Mouse (Mus musculus) c-Kit-positive CD71-negative TER-119-negative erythroid progenitor cells, embryonic 14.5 days (primary cell): ENCODE measurements around the gene Timm22.

ENCODE experiments used
- DNase-seq: peaks from one replicate; pipeline ENCODE4 v3.0.0-alpha.2; 2013; ENCODE audit warnings: low read depth

The Timm22 gene

GRCm38 (mm10) chr11:76406702-76407583 is at the start of gene Timm22:
Gene Timm22, plus strand, starts transcription at chr11:76406952.
- peak; percentile 95 for DNase-seq

DNA sequence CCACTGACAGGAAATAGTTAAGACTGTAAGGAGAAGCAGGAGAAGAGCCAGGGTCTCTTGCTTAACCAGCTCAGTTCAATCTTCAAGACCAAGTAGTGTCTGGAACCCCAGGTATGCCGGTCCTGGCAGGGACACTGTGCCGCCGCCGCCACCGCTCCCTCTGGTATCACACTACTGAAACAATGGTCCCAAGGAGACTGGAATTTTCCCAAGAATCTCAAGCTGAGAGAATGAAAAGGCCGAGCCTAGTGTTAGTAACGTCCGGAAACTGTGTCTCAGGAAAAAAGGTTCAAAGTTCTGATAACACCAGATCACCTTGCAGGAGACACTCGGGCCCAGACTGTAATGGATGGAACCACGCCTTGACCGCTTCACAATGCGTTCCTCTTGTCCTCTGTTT is 49.3 kb upstream of the Timm22 start:
- no peak for DNase-seq

DNA sequence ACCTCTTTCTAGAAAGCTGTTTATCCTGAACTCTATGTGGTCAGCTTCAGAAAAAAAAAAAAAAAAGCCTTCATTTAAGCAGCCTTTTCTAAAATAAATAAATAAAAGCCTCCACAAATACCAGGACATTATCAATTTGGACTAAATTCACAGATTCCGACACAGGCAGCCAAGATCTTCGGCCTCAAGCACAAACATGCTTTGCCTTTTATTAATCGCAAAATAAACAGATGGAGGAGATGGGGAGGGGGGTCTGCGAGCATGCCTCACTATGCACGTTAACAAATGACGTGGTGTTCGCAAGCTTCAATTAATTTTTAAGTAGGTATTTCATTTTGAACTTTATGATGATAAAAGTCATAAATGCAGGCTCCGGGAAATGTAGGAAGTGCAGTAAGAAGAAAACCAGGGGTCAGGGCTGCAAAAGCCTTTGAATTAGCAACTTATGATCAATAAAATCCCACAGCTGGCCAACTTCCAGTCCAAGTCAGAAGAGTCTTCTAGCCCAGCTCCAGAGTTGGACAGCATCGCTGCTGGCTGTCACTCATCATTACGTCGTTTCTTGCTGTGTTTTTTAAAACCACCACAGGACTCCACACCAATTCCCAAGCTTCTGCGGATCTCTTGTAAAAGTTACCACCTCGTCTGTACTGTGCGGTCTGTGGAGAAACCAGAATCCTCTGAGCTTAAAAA is 48.0 kb upstream of the Timm22 start:
- no peak for DNase-seq

DNA sequence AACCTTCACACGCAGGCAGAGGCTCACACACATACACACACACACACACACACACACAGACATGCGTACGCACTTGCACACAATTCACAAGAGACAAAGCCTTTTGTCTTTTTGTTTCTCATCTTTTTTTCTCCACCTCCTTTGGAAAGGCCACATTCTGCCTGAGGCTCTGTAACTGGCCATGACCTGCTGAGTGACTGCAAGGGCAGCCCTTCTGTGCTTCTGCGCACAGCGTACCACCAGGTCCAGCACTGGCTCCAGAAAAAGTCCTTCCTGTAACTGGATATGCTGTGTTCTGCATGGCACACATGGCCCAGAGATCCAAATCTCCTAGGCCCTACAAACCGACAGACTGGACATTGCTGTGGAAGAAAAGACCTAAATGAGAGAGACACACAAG is 46.5 kb upstream of the Timm22 start:
- no peak for DNase-seq

- DNase-seq: no peak
Observed at GRCm38 (mm10) chr11:76361422-76361821, 45.3 kb upstream of the Timm22 start.

DNA sequence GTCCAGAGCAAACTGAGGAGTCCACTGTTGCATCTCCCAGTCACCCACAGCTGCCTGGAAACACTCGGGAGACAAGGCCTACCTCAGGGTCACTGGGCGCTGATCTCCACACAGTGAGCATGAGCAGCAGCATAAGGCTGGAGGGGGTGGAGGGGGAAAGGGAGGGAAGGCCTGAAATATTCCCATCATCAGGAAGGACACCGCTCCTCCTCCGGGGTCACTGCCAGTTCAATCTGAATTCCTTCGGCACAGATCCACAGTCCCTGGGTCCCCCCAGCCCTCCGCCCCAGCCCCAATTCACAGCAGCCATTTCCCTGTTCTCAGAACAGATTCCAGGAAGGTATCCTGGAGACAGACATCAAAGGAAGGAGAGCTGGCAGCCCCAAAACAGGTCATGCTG is 43.6 kb upstream of the Timm22 start:
- DNase-seq: no peak

GRCm38 (mm10) chr11:76363636-76364035 is 43.1 kb upstream of the Timm22 start:
- no peak for DNase-seq

DNA sequence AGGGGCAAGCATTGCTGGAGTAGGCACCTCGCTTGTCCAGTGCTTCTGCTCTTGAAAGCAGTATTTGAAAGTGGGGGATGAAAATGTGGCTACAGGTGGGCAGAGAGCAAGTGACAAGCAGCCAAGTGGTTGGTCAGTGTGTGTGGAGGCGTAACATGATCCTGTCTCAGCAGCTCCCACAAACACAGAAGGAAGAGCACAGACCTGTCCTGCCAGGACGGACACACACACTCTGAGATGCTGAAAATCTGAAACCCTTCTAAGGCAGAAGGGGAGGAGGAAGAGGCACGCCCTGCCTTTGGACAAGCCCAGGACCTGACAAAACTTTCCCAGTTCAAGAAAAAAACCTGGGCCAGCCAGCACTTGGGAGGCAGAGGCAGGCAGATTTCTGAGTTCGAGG is 42.7 kb upstream of the Timm22 start:
- DNase-seq: no peak

DNA sequence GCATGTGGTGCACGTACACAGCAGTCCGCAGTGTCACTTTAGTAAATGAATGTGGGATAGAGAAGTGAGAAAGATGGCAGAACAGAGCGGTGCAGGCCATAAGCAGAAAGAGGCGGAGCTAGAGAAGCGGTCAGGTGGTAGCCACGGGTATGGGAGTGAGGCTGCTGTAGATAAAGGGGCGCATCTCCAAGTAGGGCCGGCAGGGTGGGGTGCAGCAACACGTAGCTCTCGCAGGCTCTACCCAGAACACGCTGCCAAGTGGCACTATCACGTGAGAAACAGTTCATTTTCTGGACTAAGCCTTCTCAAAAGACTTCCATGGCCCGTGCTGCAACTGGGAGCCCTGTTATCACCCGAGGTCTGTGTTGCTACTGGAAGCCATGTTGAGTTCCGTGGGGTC is 40.0 kb upstream of the Timm22 start:
- no peak for DNase-seq

DNA sequence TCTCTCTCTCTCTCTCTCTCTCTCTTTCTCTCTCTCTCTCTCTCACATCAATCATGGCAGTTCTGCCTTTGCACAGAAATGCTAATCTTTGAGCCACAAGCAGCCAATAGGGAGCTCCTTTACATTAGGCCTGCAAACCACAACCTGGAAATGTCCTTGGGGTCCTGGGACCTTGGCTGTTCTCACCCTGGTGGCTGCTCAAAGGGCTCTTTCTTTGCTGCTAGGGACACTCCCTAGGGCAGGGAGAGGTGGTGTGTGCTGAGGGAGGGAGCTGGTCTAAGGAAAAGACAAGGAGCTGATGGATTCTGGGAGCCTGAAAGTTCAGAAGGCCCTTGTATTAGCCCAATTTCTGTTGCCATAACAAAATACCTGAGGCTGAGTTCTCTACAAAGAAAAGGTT is 36.3 kb upstream of the Timm22 start:
- DNase-seq: no peak

GRCm38 (mm10) chr11:76372120-76372519 is 34.6 kb upstream of the Timm22 start:
- no peak for DNase-seq

- DNase-seq: no peak
Observed at GRCm38 (mm10) chr11:76372534-76372933, 34.2 kb upstream of the Timm22 start.

GRCm38 (mm10) chr11:76374491-76375185 is 32.1 kb upstream of the Timm22 start:
- no peak for DNase-seq

DNA sequence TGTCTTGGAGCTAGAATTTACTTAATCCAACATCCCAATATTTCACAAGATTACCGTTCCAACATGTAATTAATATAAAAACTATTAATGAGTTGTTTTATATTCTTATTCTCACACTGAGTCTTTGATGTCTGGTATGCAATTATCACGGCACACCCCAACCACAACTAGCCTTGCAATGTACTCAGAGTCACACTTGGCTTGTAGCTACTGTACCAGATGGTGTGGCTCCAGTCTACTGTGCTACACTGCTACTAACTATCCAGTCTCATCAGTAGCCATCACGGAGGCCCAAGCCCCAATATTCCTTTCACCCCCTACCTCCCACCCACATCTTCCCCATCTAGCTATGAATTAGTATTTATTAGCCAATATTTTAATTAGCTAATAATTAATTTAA is 30.3 kb upstream of the Timm22 start:
- no peak for DNase-seq

DNA sequence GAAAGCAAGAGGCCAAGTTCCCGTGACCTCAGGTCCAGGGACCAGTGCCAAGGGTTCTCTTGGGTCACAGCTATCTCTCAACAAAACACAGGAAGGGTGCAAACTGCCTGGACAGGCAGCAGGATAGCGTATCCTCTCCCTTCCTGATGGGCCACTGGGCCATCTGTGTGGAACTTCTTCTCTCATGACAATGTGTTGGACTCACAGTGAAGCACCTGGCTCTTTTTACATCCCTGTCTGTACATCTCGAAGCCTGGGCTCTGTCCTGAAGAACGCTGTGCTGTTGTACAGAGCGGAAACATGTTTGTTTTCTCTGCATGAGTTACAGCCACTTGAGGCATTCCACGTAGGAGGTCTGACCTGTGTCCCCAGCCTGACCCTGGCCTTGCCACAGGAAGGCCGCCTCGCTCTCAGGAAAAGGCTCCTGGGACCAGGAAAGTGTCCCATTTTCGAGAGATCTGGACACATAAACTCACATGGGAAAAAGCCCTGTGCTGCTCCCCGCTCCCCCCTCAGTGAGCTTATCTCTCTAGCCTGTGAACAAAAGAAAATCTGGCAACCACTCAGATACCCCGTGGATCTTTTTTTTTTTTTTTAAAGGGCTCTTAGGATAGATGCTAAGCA is 26.7 kb upstream of the Timm22 start:
- no peak for DNase-seq

- DNase-seq: no peak
Observed at GRCm38 (mm10) chr11:76381201-76381885, 25.4 kb upstream of the Timm22 start.

DNA sequence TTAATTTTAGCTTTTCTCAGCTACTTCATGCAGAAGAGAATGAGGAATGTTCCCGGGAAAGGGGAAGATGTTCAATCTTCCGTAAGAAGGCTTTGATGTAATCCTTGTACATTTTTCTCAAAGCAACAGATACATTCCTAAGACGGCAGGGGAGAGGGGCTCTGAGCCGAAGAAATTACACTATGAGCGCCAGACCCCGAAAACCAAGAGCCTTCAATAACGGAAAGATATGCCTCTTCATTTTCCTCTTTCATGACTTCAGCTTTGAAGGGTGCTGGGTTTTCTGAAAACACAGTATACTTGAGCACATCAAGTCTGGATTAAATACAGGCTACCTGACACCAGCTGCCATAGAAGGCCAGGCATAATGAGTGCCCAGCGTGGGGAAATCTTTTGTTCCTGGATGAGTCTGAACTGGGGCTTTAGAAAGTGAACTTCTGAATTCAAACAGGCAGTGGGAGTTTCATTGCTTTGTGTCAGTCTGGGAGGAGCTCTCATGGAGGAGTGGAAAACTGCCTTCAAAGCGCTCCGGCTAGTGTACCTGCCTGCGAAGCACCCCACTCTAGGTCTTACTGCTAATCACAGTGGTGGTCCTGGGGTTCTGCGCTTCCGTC is 23.9 kb upstream of the Timm22 start:
- no peak for DNase-seq

GRCm38 (mm10) chr11:76384307-76384706 is 22.4 kb upstream of the Timm22 start:
- no peak for DNase-seq

DNA sequence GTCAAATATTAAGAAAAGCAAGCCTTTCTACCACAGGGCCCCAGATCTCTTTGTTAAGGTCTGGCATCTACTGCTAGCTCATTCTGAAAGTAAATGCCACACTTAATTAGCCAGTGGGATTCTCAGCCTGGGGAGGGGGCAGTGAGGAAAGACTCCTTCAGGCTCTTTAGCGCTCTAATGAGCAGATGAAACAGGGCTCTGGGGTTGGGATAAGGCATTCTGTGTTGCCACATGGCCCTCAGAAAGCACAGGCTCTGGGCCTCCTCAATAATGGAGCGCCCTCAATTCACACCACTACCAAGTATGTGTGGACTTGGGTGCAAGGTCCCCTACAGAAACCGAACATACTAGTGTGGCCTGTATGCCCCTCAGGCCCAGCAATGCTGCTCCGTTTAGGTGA is 21.7 kb upstream of the Timm22 start:
- no peak for DNase-seq

GRCm38 (mm10) chr11:76385746-76386145 is 21.0 kb upstream of the Timm22 start:
- no peak for DNase-seq

GRCm38 (mm10) chr11:76387097-76387496 is 19.7 kb upstream of the Timm22 start:
- DNase-seq: no peak
